Mouse (Mus musculus): ENCODE data around the gene Dennd1b.

DNA sequence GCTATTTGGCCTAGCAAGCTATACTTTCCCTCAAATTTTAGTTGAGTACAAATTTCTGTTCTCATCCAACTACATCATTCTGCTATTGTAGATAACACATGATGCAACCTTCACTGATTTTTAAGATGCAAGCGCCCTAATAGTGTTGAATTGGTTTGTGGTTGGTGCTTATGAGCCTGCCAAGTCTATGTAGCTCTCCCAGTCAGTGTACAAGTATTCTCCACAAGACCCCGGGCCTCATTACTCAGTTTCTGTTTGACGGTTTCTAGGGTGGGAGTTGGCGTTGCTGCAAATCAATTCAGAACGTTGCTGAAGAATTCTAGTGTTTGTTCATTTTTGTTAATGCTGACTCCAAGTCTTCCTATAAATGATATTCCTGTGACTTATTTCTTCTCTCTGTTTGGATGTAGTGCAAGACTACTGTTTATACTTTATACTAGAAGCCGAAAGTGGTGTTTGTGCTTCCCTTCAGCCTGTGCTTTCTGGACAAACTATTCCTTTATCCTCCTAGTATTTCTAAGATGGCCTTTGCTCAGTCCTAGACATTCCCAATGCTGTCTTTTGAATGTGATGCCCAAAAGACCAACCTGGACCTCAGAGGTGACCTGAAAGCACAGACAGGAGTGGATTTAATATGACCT is 261.2 kb downstream of the Dennd1b start:
- TF ChIP-seq CTCF (IDR thresholded peaks at IDR 0.05; ENCODE audit: low read depth, low read length) (no peak), POLR2AphosphoS5 (IDR thresholded peaks at IDR 0.05; ENCODE audit: insufficient replicate concordance, low read depth, low read length) (no peak), GATA1 (IDR thresholded peaks at IDR 0.05; ENCODE audit: borderline replicate concordance, low read length) (no peak)

Data from G1E (cell line).